Mouse (Mus musculus) lung, postnatal 0 days (tissue): ENCODE measurements around the gene Cpsf3.

ENCODE experiments used
- CTCF ChIP-seq: IDR thresholded peaks from 2 replicates; pipeline ENCODE4 v1.5.1; 2016; ENCODE audit warnings: antibody characterized with exemption, mild to moderate bottlenecking
- EP300 ChIP-seq: IDR thresholded peaks from 2 replicates; pipeline ENCODE4 v1.6.1; 2016; ENCODE audit warnings: antibody characterized with exemption, mild to moderate bottlenecking, control low read depth

- TF ChIP-seq CTCF = peak; percentile 84
- no peak for TF ChIP-seq EP300
Measured at GRCm38 (mm10) chr12:21318143-21318895, 33.1 kb downstream of the Cpsf3 start.
